9 mouse cellular contexts compared by ENCODE assay signal in genomic region chr15:81062175-81062588, GRCm38 (mm10).
A peak's percentile ranks its signal among the peaks of the same experiment; 100 is the strongest.
DNase-seq lines count a peak whose midpoint lies in the region; ATAC-seq lines count a peak whose summit lies in the region.
"Had no signal": no experiment of that assay in that cellular context is flagged by ENCODE, and none has a peak within 500 bp of the region (broad histone marks: within the 10 kb centered on the region; RNA-seq: fewer than 3 reads in every experiment).

No protein-coding gene starts in this region.

- H3K4me2 ChIP-seq in liver, embryonic 16.5 days (ENCODE audit: low read depth, low read length), result no peak overlapping the region
- H3K4me2 ChIP-seq in liver, embryonic 11.5 days, result no peak overlapping the region
- peak overlapping the region; percentile 22 for H3K4me2 ChIP-seq in embryonic facial prominence, embryonic 12.5 days (replicated peaks)
- H3K4me2 ChIP-seq in kidney, embryonic 15.5 days, result peak overlapping the region; percentile 22
- H3K4me2 ChIP-seq: liver, embryonic 13.5 days had no signal

- ATAC-seq in liver, embryonic 16.5 days (ENCODE audit: low read depth), result 0 out of 2 replicates have a peak, but pooled peaks have one; percentile 41
- ATAC-seq in liver, embryonic 11.5 days (replicated peaks; ENCODE audit: low FRiP score), result no peak
- peak; percentile 70; the same call in 1 of the 2 replicates for ATAC-seq in embryonic facial prominence, embryonic 12.5 days (ENCODE audit: insufficient number of reproducible peaks, insufficient read depth, low FRiP score, low TSS enrichment)
- ATAC-seq in kidney, embryonic 15.5 days (replicated peaks; ENCODE audit: low FRiP score), result peak; percentile 93

- no peak overlapping the region for H3K9ac ChIP-seq in liver, embryonic 16.5 days (ENCODE audit: low read depth, low read length)
- no peak overlapping the region for H3K9ac ChIP-seq in liver, embryonic 11.5 days (ENCODE audit: low read depth, low read length)
- no peak overlapping the region for H3K9ac ChIP-seq in embryonic facial prominence, embryonic 12.5 days
- no peak overlapping the region for H3K9ac ChIP-seq in kidney, embryonic 15.5 days
- H3K9ac ChIP-seq: liver, embryonic 13.5 days had no signal

- peaks cover 5% of the 10 kb centered on the region for H3K4me1 ChIP-seq in liver, embryonic 16.5 days (ENCODE audit: control insufficient read depth, low read depth, low read length)
- H3K4me1 ChIP-seq in liver, embryonic 11.5 days (replicated peaks; ENCODE audit: control insufficient read depth, insufficient read depth, low read length), result peaks cover 7% of the 10 kb centered on the region; the same call in 1 of the 2 replicates
- H3K4me1 ChIP-seq in embryonic facial prominence, embryonic 12.5 days, result peaks cover 30% of the 10 kb centered on the region
- peaks cover 30% of the 10 kb centered on the region for H3K4me1 ChIP-seq in kidney, embryonic 15.5 days

- WGBS in liver, embryonic 16.5 days (ENCODE audit: insufficient replicate concordance), result 42% methylated on average over 8 of the region's 8 CpGs
- 33% methylated on average over 8 of the region's 8 CpGs for WGBS in liver, embryonic 11.5 days
- WGBS in embryonic facial prominence, embryonic 12.5 days, result 13% methylated on average over 8 of the region's 8 CpGs
- WGBS in kidney, embryonic 15.5 days, result 9% methylated on average over 8 of the region's 8 CpGs

- no peaks in the 10 kb centered on the region for H3K36me3 ChIP-seq in liver, embryonic 16.5 days (ENCODE audit: control insufficient read depth, insufficient read depth)
- H3K36me3 ChIP-seq in liver, embryonic 11.5 days (ENCODE audit: control insufficient read depth, insufficient read depth, low read length), result no peaks in the 10 kb centered on the region
- no peaks in the 10 kb centered on the region for H3K36me3 ChIP-seq in embryonic facial prominence, embryonic 12.5 days
- no peaks in the 10 kb centered on the region; the same call in 1 of the 2 replicates for H3K36me3 ChIP-seq in kidney, embryonic 15.5 days
- H3K36me3 ChIP-seq: liver, embryonic 13.5 days had no signal

- H3K27me3 ChIP-seq in liver, embryonic 16.5 days (ENCODE audit: control insufficient read depth, insufficient read depth, low read depth, low read length), result no peaks in the 10 kb centered on the region
- no peaks in the 10 kb centered on the region for H3K27me3 ChIP-seq in liver, embryonic 11.5 days (replicated peaks; ENCODE audit: control insufficient read depth, insufficient read depth, low read length)
- no peaks in the 10 kb centered on the region for H3K27me3 ChIP-seq in embryonic facial prominence, embryonic 12.5 days
- H3K27me3 ChIP-seq in kidney, embryonic 15.5 days, result no peaks in the 10 kb centered on the region
- H3K27me3 ChIP-seq: liver, embryonic 13.5 days had no signal

- H3K27ac ChIP-seq in liver, embryonic 16.5 days (ENCODE audit: low read length), result no peak overlapping the region
- H3K27ac ChIP-seq in liver, embryonic 11.5 days (ENCODE audit: low read depth, low read length), result no peak overlapping the region
- peak overlapping the region; percentile 84 for H3K27ac ChIP-seq in embryonic facial prominence, embryonic 12.5 days
- peak overlapping the region; percentile 86 for H3K27ac ChIP-seq in kidney, embryonic 15.5 days
- H3K27ac ChIP-seq: liver, embryonic 13.5 days had no signal

- no peak for DNase-seq in liver, embryonic 11.5 days (ENCODE audit: low spot score)
- peak; percentile 44 for DNase-seq in retina, postnatal 1 day
- DNase-seq in adrenal gland, postnatal 4 days (ENCODE audit: low spot score in 2 of 2), result no peak
- no peak for DNase-seq in cerebellum, postnatal 10 days
- DNase-seq in spleen, postnatal 4 days (ENCODE audit: low spot score in 2 of 2), result no peak
- DNase-seq: liver, embryonic 13.5 days had no signal

- H3K9me3 ChIP-seq in liver, embryonic 16.5 days (replicated peaks; ENCODE audit: control insufficient read depth, low read length), result no peaks in the 10 kb centered on the region
- H3K9me3 ChIP-seq in liver, embryonic 11.5 days (ENCODE audit: control insufficient read depth, low read length), result no peaks in the 10 kb centered on the region
- no peaks in the 10 kb centered on the region for H3K9me3 ChIP-seq in embryonic facial prominence, embryonic 12.5 days
- H3K9me3 ChIP-seq in kidney, embryonic 15.5 days (replicated peaks), result no peaks in the 10 kb centered on the region
- H3K9me3 ChIP-seq: liver, embryonic 13.5 days had no signal

- no peak overlapping the region for H3K4me3 ChIP-seq in liver, embryonic 16.5 days (ENCODE audit: low read depth, low read length)
- H3K4me3 ChIP-seq in liver, embryonic 11.5 days (ENCODE audit: low read depth, low read length), result no peak overlapping the region
- H3K4me3 ChIP-seq in embryonic facial prominence, embryonic 12.5 days, result no peak overlapping the region
- H3K4me3 ChIP-seq in kidney, embryonic 15.5 days (replicated peaks), result no peak overlapping the region
- H3K4me3 ChIP-seq: liver, embryonic 13.5 days had no signal

Comparison
In these comparisons a context has a peak if more than half of its experiments do, and no peak if none do; other contexts are left out.
1. H3K27ac ChIP-seq: peak in embryonic facial prominence, embryonic 12.5 days (single experiment) and kidney, embryonic 15.5 days (single experiment); none in liver, embryonic 16.5 days (single experiment) and liver, embryonic 11.5 days (single experiment).
2. H3K4me2 ChIP-seq: peak in embryonic facial prominence, embryonic 12.5 days (single experiment) and kidney, embryonic 15.5 days (single experiment); none in liver, embryonic 16.5 days (single experiment) and liver, embryonic 11.5 days (single experiment).